Mouse (Mus musculus): ENCODE data around the gene Glis3.

GRCm38 (mm10) chr19:28525331-28525730 is 154.5 kb downstream of the Glis3 start:
- TF ChIP-seq POLR2A (IDR thresholded peaks at IDR 0.05; ENCODE audit: control insufficient read depth, low read depth, low read length): no peak
- no peak for TF ChIP-seq CTCF (IDR thresholded peaks at IDR 0.05; ENCODE audit: control insufficient read depth, insufficient read depth, insufficient replicate concordance, low read depth, low read length)
